Mouse (Mus musculus) hindbrain, postnatal 0 days (tissue): ENCODE measurements around the gene Cd2ap. TPM values are rescaled to one million over a fixed set of nuclear protein-coding genes. Genes with fewer than 3 reads are reported as not detected.

Experiments used
- ATAC-seq: fragments of 200-750 bp; cut with Nextera tagmentation; 2 replicates; pipeline ENCODE4 v1.8.0; 2017; ENCODE audit warnings: mild to moderate bottlenecking, moderate TSS enrichment, moderate library complexity
- DNase-seq: peaks from one replicate; pipeline ENCODE4 v3.0.0-alpha.2; 2015; ENCODE audit warnings: low spot score
- H3K27ac ChIP-seq: fragments of 300-500 bp; sonication (generic); 2 replicates; pipeline ENCODE4 v1.5.1; 2014; ENCODE audit warnings: mild to moderate bottlenecking
- H3K27me3 ChIP-seq: fragments of 300-500 bp; sonication (generic); 2 replicates; pipeline ENCODE4 v1.6.1; 2014; ENCODE audit warnings: low read length, mixed read lengths; ENCODE audit not compliant: insufficient read depth
- H3K36me3 ChIP-seq: fragments of 300-500 bp; sonication (generic); 2 replicates; pipeline ENCODE4 v1.6.1; 2014; ENCODE audit warnings: low read length, mixed read lengths; ENCODE audit not compliant: insufficient read depth
- H3K4me1 ChIP-seq: fragments of 300-500 bp; sonication (generic); 2 replicates; pipeline ENCODE4 v1.6.1; 2014; ENCODE audit warnings: antibody characterized with exemption, low read length, mixed read lengths; ENCODE audit not compliant: insufficient read depth
- H3K4me2 ChIP-seq: fragments of 300-500 bp; sonication (generic); 2 replicates; pipeline ENCODE4 v1.6.1; 2014; ENCODE audit warnings: low read depth, mild to moderate bottlenecking, low read length, moderate library complexity, mixed read lengths
- H3K4me3 ChIP-seq: fragments of 300-500 bp; sonication (generic); 2 replicates; pipeline ENCODE4 v1.5.1; 2014; ENCODE audit warnings: low read length
- H3K9ac ChIP-seq: fragments of 300-500 bp; sonication (generic); replicated peaks from 2 replicates; pipeline ENCODE4 v1.6.1; 2014; ENCODE audit warnings: mild to moderate bottlenecking, low read length, moderate library complexity, mixed read lengths
- H3K9me3 ChIP-seq: fragments of 300-500 bp; sonication (generic); 2 replicates; pipeline ENCODE4 v1.6.1; 2016; ENCODE audit warnings: low read length, mixed read lengths
- CTCF ChIP-seq: IDR thresholded peaks from 2 replicates; pipeline ENCODE4 v1.5.1; 2016; ENCODE audit warnings: antibody characterized with exemption, control low read depth, low read depth
- WGBS: fragments of 180-500 bp; shearing (Covaris S2); extraction: QIAGEN DNeasy Blood & Tissue Kit; methylation state at CpG from one replicate; pipeline ENCODE4 v1.1.7; 2014; 5-methylcytosine and 5-hydroxymethylcytosine counted together
- polyA plus RNA-seq: library from polyadenylated mRNA; unstranded; fragments of >200 nt; fragmentation: Nextera tagmentation; extraction: Ambion mirVana; gene quantifications from 2 replicates; pipeline ENCODE4 v1.2.1, GENCODE M21; 2015
- total RNA-seq: library from RNA; depleted of rRNA; stranded (reverse); fragments of >200 nt; gene quantifications from 2 replicates; pipeline ENCODE4 v1.2.3, GENCODE M21; 2014

The Cd2ap gene
- total and polyA plus RNA-seq, 2 experiments from 2014 or later = 7.9 to 12.3 TPM

DNA sequence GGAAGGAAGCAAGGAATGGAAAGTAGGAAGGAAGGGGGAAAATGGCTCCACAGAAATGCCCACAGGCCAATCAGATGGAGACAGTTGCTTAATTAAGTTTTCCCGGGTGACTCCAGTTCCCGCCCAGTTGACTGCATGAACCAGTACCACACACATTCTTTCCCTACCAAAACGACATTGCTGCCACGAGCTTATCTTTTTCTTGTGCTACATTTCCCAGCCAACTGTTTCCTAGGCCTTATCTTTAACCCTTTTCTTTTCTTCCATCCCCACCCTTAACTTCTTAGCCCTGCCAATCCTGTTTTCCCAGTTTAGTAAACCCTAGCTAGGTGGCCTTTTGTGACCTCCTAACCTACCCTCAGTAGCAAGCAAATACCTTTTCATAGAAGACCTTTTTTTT, 7.9 kb upstream of the Cd2ap start:
- DNase-seq (no peak), ATAC-seq (no peak)
- Histone ChIP-seq H3K4me1 (no peaks in the 10 kb centered on the region), H3K27ac (no peak overlapping the region), H3K4me3 (no peak overlapping the region), H3K27me3 (no peaks in the 10 kb centered on the region), H3K9me3 (no peaks in the 10 kb centered on the region), H3K4me2 (no peak overlapping the region), H3K36me3 (no peaks in the 10 kb centered on the region), H3K9ac (no peak overlapping the region)
- WGBS = 76% methylated on average over 4 of the region's 4 CpGs
- no peak for TF ChIP-seq CTCF

DNA sequence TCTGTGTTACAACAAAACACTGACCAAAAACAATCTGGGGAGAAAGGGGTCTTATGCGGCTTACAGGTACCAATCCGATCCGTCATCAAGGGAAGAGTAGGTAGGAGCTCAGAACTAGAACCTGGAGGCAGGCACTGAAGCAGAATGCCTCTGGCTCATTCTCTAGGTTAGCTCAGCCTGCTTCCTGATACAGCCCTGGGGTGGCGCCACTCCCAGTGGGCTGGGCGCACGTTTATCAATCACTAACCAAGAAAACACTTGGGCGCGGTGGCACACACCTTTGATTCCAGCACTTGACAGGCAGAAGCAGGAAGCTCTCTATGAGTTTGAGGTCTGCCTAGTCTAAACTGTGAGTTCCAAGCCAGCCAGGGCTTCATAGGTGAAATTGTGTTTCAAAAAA, 7.3 kb upstream of the Cd2ap start:
- Histone ChIP-seq H3K9ac (no peak overlapping the region), H3K9me3 (no peaks in the 10 kb centered on the region), H3K4me2 (no peak overlapping the region), H3K27me3 (no peaks in the 10 kb centered on the region), H3K36me3 (no peaks in the 10 kb centered on the region), H3K4me3 (no peak overlapping the region), H3K4me1 (no peaks in the 10 kb centered on the region), H3K27ac (no peak overlapping the region)
- no peak for TF ChIP-seq CTCF
- no peak for ATAC-seq
- WGBS = 89% methylated on average over 8 of the region's 8 CpGs
- DNase-seq = no peak

- no peak overlapping the region for H3K4me3 ChIP-seq
- no peaks in the 10 kb centered on the region for H3K4me1 ChIP-seq
- no peaks in the 10 kb centered on the region for H3K27me3 ChIP-seq
- DNase-seq = no peak
- H3K36me3 ChIP-seq = no peaks in the 10 kb centered on the region
- WGBS = 58% methylated on average over 9 of the region's 9 CpGs
- H3K27ac ChIP-seq = no peak overlapping the region
- no peaks in the 10 kb centered on the region for H3K9me3 ChIP-seq
- H3K9ac ChIP-seq = no peak overlapping the region
- no peak overlapping the region for H3K4me2 ChIP-seq
- no peak for ATAC-seq
- TF ChIP-seq CTCF = no peak
Observed at GRCm38 (mm10) chr17:42883315-42883714, 6.8 kb upstream of the Cd2ap start.

GRCm38 (mm10) chr17:42882873-42883272, 6.4 kb upstream of the Cd2ap start:
- no peaks in the 10 kb centered on the region for H3K9me3 ChIP-seq
- DNase-seq = no peak
- H3K4me3 ChIP-seq = no peak overlapping the region
- H3K36me3 ChIP-seq = no peaks in the 10 kb centered on the region
- TF ChIP-seq CTCF = no peak; the same call in 1 of the 2 replicates
- H3K27me3 ChIP-seq = no peaks in the 10 kb centered on the region
- WGBS = 82% methylated on average over 1 of the region's 1 CpGs
- H3K4me1 ChIP-seq = no peaks in the 10 kb centered on the region
- ATAC-seq = no peak
- H3K4me2 ChIP-seq = no peak overlapping the region
- no peak overlapping the region for H3K9ac ChIP-seq
- H3K27ac ChIP-seq = no peak overlapping the region

DNA sequence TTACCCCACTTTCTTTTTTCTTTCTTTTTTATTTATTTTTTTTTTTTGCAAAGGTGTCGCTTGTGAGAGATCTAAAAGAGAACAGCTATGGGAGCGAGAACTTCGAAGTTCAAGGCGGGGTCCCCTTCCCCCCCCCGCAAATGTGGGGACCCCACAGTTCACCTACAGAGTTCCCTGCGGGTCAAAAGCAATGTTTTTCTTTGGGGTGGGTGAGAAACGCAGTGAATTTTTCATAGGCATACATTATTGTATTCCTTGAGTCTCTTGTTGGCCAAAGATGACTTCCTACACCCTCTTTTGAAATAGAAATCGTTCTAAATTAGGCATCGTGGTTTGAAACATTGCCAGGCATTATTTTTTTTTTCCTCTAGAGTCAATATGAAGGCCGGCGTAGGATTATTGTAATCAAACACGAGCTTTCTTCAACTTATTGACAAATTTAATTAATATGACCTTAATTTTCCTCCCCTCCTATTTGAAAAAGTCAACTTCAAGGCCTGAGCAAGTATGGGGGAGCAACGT, 500 bp upstream of the Cd2ap start:
- Histone ChIP-seq H3K9ac (peak overlapping the region; percentile 95), H3K36me3 (no peaks in the 10 kb centered on the region), H3K27ac (peak overlapping the region; percentile 12; the same call in 1 of the 2 replicates), H3K9me3 (no peaks in the 10 kb centered on the region), H3K4me2 (peak overlapping the region; percentile 81), H3K4me3 (peak overlapping the region; percentile 91), H3K27me3 (no peaks in the 10 kb centered on the region), H3K4me1 (0 out of 2 replicates have a peak, but pooled peaks cover 11% of the 10 kb centered on the region)
- TF ChIP-seq CTCF = no peak
- peak; percentile 20 for DNase-seq
- 28% methylated on average over 13 of the region's 13 CpGs for WGBS
- ATAC-seq = no peak; the same call in 1 of the 2 replicates

DNA sequence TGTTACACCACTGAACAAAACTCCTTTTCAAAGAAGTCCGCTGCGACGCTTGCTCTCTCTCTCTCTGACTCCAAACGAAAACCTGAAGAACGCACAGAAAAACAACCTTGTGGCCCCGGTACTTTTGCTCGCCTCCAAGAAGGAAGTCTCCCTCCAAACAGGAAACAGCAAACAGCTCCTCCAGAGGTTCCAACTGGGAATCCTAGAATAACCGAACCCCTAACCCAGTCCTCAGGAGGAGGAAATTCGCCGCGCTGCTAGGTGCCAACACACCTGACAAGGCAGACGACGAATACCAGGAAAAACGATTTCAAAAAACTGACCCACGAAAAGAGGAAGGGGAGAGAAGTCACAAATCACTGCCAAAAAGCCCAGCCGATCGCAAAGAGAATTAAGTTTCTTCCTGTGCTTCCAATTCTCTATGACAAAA, 879 bp downstream of the Cd2ap start:
- Histone ChIP-seq H3K9me3 (no peaks in the 10 kb centered on the region), H3K4me2 (peak overlapping the region; percentile 81), H3K9ac (peak overlapping the region; percentile 95), H3K27me3 (no peaks in the 10 kb centered on the region), H3K36me3 (no peaks in the 10 kb centered on the region), H3K27ac (peak overlapping the region; percentile 95), H3K4me1 (0 out of 2 replicates have a peak, but pooled peaks cover 11% of the 10 kb centered on the region), H3K4me3 (peak overlapping the region; percentile 91)
- peak; percentile 63 for DNase-seq
- ATAC-seq = 0 out of 2 replicates have a peak, but pooled peaks have one; percentile 36
- WGBS = under 1% methylated on average over 17 of the region's 17 CpGs
- TF ChIP-seq CTCF = peak; percentile 55

DNA sequence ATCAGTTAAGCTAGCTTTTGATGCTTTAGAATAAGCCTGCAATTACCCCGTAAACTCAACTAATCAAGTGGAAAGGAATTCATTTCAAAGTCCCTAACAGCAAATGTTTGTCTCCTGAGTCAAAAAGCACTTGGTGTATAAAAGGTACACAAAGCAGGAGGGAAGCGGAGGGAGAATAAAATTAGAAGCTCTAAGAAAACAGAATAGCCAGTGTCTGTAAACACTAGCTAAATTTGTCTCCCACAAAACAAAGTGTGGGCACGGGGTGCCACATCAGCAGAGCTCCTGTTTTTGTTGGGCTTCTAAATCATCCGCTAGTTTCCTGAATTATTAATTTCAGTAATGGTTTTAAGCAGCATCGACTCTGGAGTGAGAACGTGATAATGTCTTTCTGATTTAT, 1.4 kb downstream of the Cd2ap start:
- no peak for DNase-seq
- WGBS = 11% methylated on average over 6 of the region's 6 CpGs
- peak overlapping the region; percentile 91 for H3K4me3 ChIP-seq

More for the DNA sequence above, 1.4 kb downstream of the Cd2ap start:
- no peak for TF ChIP-seq CTCF
- peak overlapping the region; percentile 95; the same call in 1 of the 2 replicates for H3K9ac ChIP-seq
- H3K9me3 ChIP-seq = no peaks in the 10 kb centered on the region
- peak overlapping the region; percentile 81 for H3K4me2 ChIP-seq
- no peaks in the 10 kb centered on the region for H3K27me3 ChIP-seq
- H3K27ac ChIP-seq = no peak overlapping the region
- no peak for ATAC-seq
- 0 out of 2 replicates have a peak, but pooled peaks cover 11% of the 10 kb centered on the region for H3K4me1 ChIP-seq
- no peaks in the 10 kb centered on the region for H3K36me3 ChIP-seq
